Mouse (Mus musculus) right cerebral cortex, adult 2 months (tissue): ENCODE data around the gene Ppm1b.

ENCODE experiments used
- DNase-seq, 2 experiments: peaks; one replicate each; pipeline ENCODE4 v3.0.0; 2021 to 2022; ENCODE audit warnings: low spot score in 2 of 2

Ppm1b gene

GRCm38 (mm10) chr17:85023247-85024167 is 67.0 kb downstream of the Ppm1b start:
- DNase-seq, result peak; percentile 64 to 70

- DNase-seq, result no peak
These were observed 67.7 kb downstream of the Ppm1b start for GRCm38 (mm10) chr17:85024237-85024636.

- DNase-seq, result no peak
These were observed 68.6 kb downstream of the Ppm1b start for GRCm38 (mm10) chr17:85025151-85025550.

- no peak for DNase-seq
These were observed 69.9 kb downstream of the Ppm1b start for GRCm38 (mm10) chr17:85026436-85026835.

- no peak for DNase-seq
These were observed 70.7 kb downstream of the Ppm1b start for GRCm38 (mm10) chr17:85027247-85027646.

- no peak for DNase-seq
These were observed 71.7 kb downstream of the Ppm1b start, which contains the start of gene Slc3a1 for GRCm38 (mm10) chr17:85028093-85028739. TSS of gene Slc3a1 (plus strand) at chr17:85028376.

GRCm38 (mm10) chr17:85028797-85029196 is 72.3 kb downstream of the Ppm1b start:
- no peak for DNase-seq

- DNase-seq, result no peak
These were observed 74.1 kb downstream of the Ppm1b start for GRCm38 (mm10) chr17:85030651-85031050.

- no peak for DNase-seq
These were observed 76.5 kb downstream of the Ppm1b start for GRCm38 (mm10) chr17:85033087-85033486.

GRCm38 (mm10) chr17:85034068-85034467 is 77.5 kb downstream of the Ppm1b start:
- peak; percentile 36 to 42 for DNase-seq

- DNase-seq, result no peak
These were observed 81.3 kb downstream of the Ppm1b start for GRCm38 (mm10) chr17:85037855-85038254.

- DNase-seq, result no peak
These were observed 81.8 kb downstream of the Ppm1b start for GRCm38 (mm10) chr17:85038311-85038710.

GRCm38 (mm10) chr17:85038761-85039160 is 82.2 kb downstream of the Ppm1b start:
- no peak for DNase-seq

GRCm38 (mm10) chr17:85040913-85041312 is 84.4 kb downstream of the Ppm1b start:
- DNase-seq, result no peak

GRCm38 (mm10) chr17:85042419-85042818 is 85.9 kb downstream of the Ppm1b start:
- DNase-seq, result no peak

GRCm38 (mm10) chr17:85043404-85043816 is 86.9 kb downstream of the Ppm1b start:
- DNase-seq, result no peak

- DNase-seq, result no peak
These were observed 87.9 kb downstream of the Ppm1b start for GRCm38 (mm10) chr17:85044466-85044865.

- no peak for DNase-seq
These were observed 88.6 kb downstream of the Ppm1b start for GRCm38 (mm10) chr17:85045160-85045559.

GRCm38 (mm10) chr17:85048379-85048778 is 91.8 kb downstream of the Ppm1b start:
- DNase-seq, result no peak

- no peak for DNase-seq
These were observed 101.7 kb downstream of the Ppm1b start for GRCm38 (mm10) chr17:85058276-85058675.

GRCm38 (mm10) chr17:85059136-85059535 is 102.6 kb downstream of the Ppm1b start:
- no peak for DNase-seq

GRCm38 (mm10) chr17:85063560-85063959 is 107.0 kb downstream of the Ppm1b start:
- no peak for DNase-seq

GRCm38 (mm10) chr17:85067331-85067730 is 110.8 kb downstream of the Ppm1b start:
- no peak for DNase-seq
